Comparison of ENCODE assay signal across 15 mouse cellular contexts in genomic region chr14:9242118-9242517, GRCm38 (mm10).
"Had no signal": no experiment of that assay in that cellular context is flagged by ENCODE, and none has a peak within 500 bp of the region (broad histone marks: within the 10 kb centered on the region; RNA-seq: fewer than 3 reads in every experiment).

No protein-coding gene starts in this region.

- H3K27me3 ChIP-seq: megakaryocyte, embryonic 14.5 days; midbrain, embryonic 13.5 days; midbrain, embryonic 15.5 days; neural tube, embryonic 12.5 days had no signal

- H3K36me3 ChIP-seq: midbrain, embryonic 13.5 days; midbrain, embryonic 15.5 days; neural tube, embryonic 12.5 days had no signal

- H3K4me1 ChIP-seq: megakaryocyte, embryonic 14.5 days; midbrain, embryonic 13.5 days; neural tube, embryonic 12.5 days had no signal

- H3K27ac ChIP-seq: macrophage; midbrain, embryonic 13.5 days; midbrain, embryonic 15.5 days; neural tube, embryonic 12.5 days had no signal

- ATAC-seq: midbrain, embryonic 13.5 days; midbrain, embryonic 15.5 days had no signal

- H3K4me2 ChIP-seq: lung, embryonic 14.5 days; midbrain, embryonic 11.5 days; midbrain, embryonic 13.5 days; midbrain, embryonic 15.5 days; neural tube, embryonic 12.5 days had no signal

- DNase-seq: lung, adult 18-20 months; lung, embryonic 14.5 days; lung, postnatal 10 days; right cerebral cortex, postnatal 14 days; right cerebral cortex, postnatal 4 days; spleen, adult 18-20 months; thymus, adult 18-20 months; thymus, postnatal 14 days; thymus, postnatal 4 days had no signal

- H3K4me3 ChIP-seq: megakaryocyte, embryonic 14.5 days; midbrain, embryonic 13.5 days; midbrain, embryonic 15.5 days; neural tube, embryonic 12.5 days had no signal

- H3K9ac ChIP-seq: lung, embryonic 14.5 days; midbrain, embryonic 13.5 days; midbrain, embryonic 15.5 days; neural tube, embryonic 12.5 days had no signal

- H3K9me3 ChIP-seq: megakaryocyte, embryonic 14.5 days; midbrain, embryonic 13.5 days; midbrain, embryonic 15.5 days; neural tube, embryonic 12.5 days had no signal
